Comparison of ENCODE assay signal across 8 mouse cellular contexts in genomic region chr8:84066291-84066930, GRCm38 (mm10). TPM values are rescaled to one million over a fixed set of nuclear protein-coding genes. Genes with fewer than 3 reads are reported as not detected.
DNase-seq lines count a peak whose midpoint lies in the region; ATAC-seq and TF ChIP-seq lines count a peak whose summit lies in the region.

Rfx1 (plus strand) TSS chr8:84066834.

- intact Hi-C loops in heart, postnatal 25 days (cut with DNase I): loop anchor here (5.0 kb wide), 1 partner anchor 81 kb away; the partner anchor contains the start of genes 4930432K21Rik and Cc2d1a

- TF ChIP-seq CTCF in lung, adult 2 months (IDR thresholded peaks at IDR 0.05; ENCODE audit: insufficient read depth, low read length): no peak

- peak within 1 kb of the TSS; percentile 75 for H3K4me2 ChIP-seq in forebrain, embryonic 15.5 days (replicated peaks)

- peak; percentile 99 for DNase-seq in ES-E14 (ENCODE audit: low read depth, low spot score)
- peak; percentile 100 for DNase-seq in cerebellum, adult 11-12 months
- DNase-seq in heart, postnatal 25 days (ENCODE audit: low spot score): peak; percentile 100
- DNase-seq in layer of hippocampus, adult 18-20 months (ENCODE audit: low spot score in 2 of 2): peak; percentile 100
- peak; percentile 99 for DNase-seq in lung, adult 2 months
- DNase-seq in thymus, adult 18-20 months: peak; percentile 99 to 100

- H3K9ac ChIP-seq in ES-E14 (ENCODE audit: insufficient read depth, low read depth, low read length, poor library complexity, severe bottlenecking): peak within 1 kb of the TSS; percentile 98
- peak within 1 kb of the TSS; percentile 82 for H3K9ac ChIP-seq in forebrain, embryonic 15.5 days (replicated peaks)

- peaks cover 3 to 10% of the 10 kb centered on the region in 2 experiments; a peak in 3 of 4 replicates for H3K4me1 ChIP-seq in ES-E14 (ENCODE audit: control insufficient read depth in 2 of 2, insufficient read depth in 2 of 2, low read length in 2 of 2, poor library complexity in 1 of 2)
- H3K4me1 ChIP-seq in forebrain, embryonic 15.5 days: peaks cover 43% of the 10 kb centered on the region
- H3K4me1 ChIP-seq in lung, adult 2 months (ENCODE audit: control insufficient read depth, insufficient read depth, low read length): peaks cover 7% of the 10 kb centered on the region

- H3K4me3 ChIP-seq in ES-E14 (ENCODE audit: insufficient read depth in 1 of 2, low read depth in 1 of 2, low read length in 2 of 2, poor library complexity in 1 of 2, severe bottlenecking in 1 of 2): peak within 1 kb of the TSS; percentile 68 to 99
- H3K4me3 ChIP-seq in forebrain, embryonic 15.5 days: peak within 1 kb of the TSS; percentile 99
- peak within 1 kb of the TSS; percentile 68 for H3K4me3 ChIP-seq in lung, adult 2 months (replicated peaks; ENCODE audit: extremely low read depth, low read depth, low read length)

- TF ChIP-seq POLR2A in lung, adult 2 months (IDR thresholded peaks at IDR 0.05; ENCODE audit: borderline replicate concordance, extremely low read depth, low read depth, low read length): peak; percentile 92; the same call in 1 of the 2 replicates

- H3K27me3 ChIP-seq in forebrain, embryonic 15.5 days: no peaks in the 10 kb centered on the region

- in situ Hi-C loops in ES-E14 (cut with MboI; ENCODE audit: low sequenced_read_pairs in 2 of 2, unreplicated experiment in 2 of 2): no loop called here

- no peaks in the 10 kb centered on the region for H3K9me3 ChIP-seq in ES-E14 (ENCODE audit: control insufficient read depth, insufficient read depth, low read depth, low read length)
- no peaks in the 10 kb centered on the region for H3K9me3 ChIP-seq in forebrain, embryonic 15.5 days

- peak; percentile 98 for ATAC-seq in forebrain, embryonic 15.5 days (replicated peaks)
- ATAC-seq in neutrophil, adult 5-6 weeks (ENCODE audit: extremely low read depth, insufficient number of reproducible peaks, low FRiP score, poor library complexity, severe bottlenecking): peak; percentile 83

- H3K27ac ChIP-seq in ES-E14 (ENCODE audit: insufficient read depth, low read depth, low read length, poor library complexity, severe bottlenecking): peak within 1 kb of the TSS; percentile 99
- peak within 1 kb of the TSS; percentile 96 for H3K27ac ChIP-seq in forebrain, embryonic 15.5 days (replicated peaks)

- WGBS in forebrain, embryonic 15.5 days: under 1% methylated on average over 51 of the region's 51 CpGs
- WGBS in lung, adult 2 months: under 1% methylated on average over 51 of the region's 51 CpGs

- H3K36me3 ChIP-seq in ES-E14 (ENCODE audit: control insufficient read depth, insufficient read depth, low read length, poor library complexity, severe bottlenecking): no peaks in the 10 kb centered on the region
- no peaks in the 10 kb centered on the region for H3K36me3 ChIP-seq in forebrain, embryonic 15.5 days

TF ChIP-seq in ES-E14, 5 proteins besides CTCF, POLR2A, EP300 and RAD21:
- TF ChIP-seq ZNF384 (IDR thresholded peaks at IDR 0.05; ENCODE audit: low read depth, low read length): no peak
- TF ChIP-seq HCFC1 (IDR thresholded peaks at IDR 0.05; ENCODE audit: borderline replicate concordance, insufficient read depth, low read length): peak; percentile 99
- TF ChIP-seq MAFK (IDR thresholded peaks at IDR 0.05; ENCODE audit: insufficient read depth, low read depth, low read length): no peak
- TF ChIP-seq ZC3H11A (IDR thresholded peaks at IDR 0.05; ENCODE audit: borderline replicate concordance, low read depth, low read length): no peak
- peak; percentile 98 for TF ChIP-seq CHD2 (IDR thresholded peaks at IDR 0.05; ENCODE audit: low read depth, low read length)

RNA-seq across cellular contexts. Expression of gene Rfx1, which starts in this region (rescaled TPM):
- total RNA-seq in ES-E14 (2012; rRNA removed): 16.2 and 22.3 TPM in 2 replicates
- 9.1 and 9.5 TPM in 2 replicates for polyA plus RNA-seq in forebrain, embryonic 15.5 days (2015; fragmentation: Nextera tagmentation; extraction: Ambion mirVana)
- total RNA-seq in heart, postnatal 25 days (2021): 1 to 10 TPM; 8.5 to 9.7 TPM
- 10 to 100 TPM; 27.3 to 28.1 TPM for total RNA-seq in layer of hippocampus, adult 18-20 months (2021)
- 29.8 and 30.7 TPM in 2 replicates for polyA plus RNA-seq in lung, adult 2 months (2012; rRNA removed)
- 35.2 and 37.9 TPM in 2 replicates for total RNA-seq in neutrophil, adult 5-6 weeks (2017)

Comparison
In these comparisons a context has a peak if more than half of its experiments do, and no peak if none do; other contexts are left out.
1. Peak in every context shown above with its lines: DNase-seq, ATAC-seq, H3K4me3 ChIP-seq and H3K27ac ChIP-seq.